Mouse (Mus musculus) kidney, postnatal 10 days (tissue): ENCODE results near the gene Tldc2.

ENCODE experiments used
- DNase-seq: peaks from one replicate; pipeline ENCODE4 v3.0.0; 2021; ENCODE audit warnings: mixed read lengths

The Tldc2 gene

DNA sequence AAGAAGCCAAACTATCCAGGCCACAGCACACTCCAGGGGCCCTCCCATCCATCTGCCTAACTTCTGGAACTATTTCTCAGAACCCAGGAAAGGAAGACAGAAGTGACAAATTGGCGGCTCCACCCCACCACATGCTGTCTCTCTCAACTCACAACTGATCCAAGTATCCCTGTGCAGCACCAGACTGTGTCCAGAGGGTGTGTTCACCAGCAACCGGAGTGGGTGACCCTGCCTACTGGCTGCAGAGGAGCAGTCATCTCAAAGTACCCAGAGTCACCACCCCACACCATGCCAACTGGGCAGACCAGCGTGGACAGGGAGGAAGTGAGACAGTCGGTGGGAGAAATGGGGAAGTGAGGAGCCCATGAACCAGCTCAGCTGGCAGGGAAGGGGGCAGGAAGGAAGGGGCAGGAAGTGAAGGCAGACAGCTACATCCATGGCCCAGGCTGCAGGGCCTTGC, 23.6 kb upstream of the Tldc2 start:
- peak; percentile 33 for DNase-seq

- peak; percentile 5 for DNase-seq
Observed at GRCm38 (mm10) chr2:157064136-157064535, 22.7 kb upstream of the Tldc2 start.

- DNase-seq: peak; percentile 67
Observed at GRCm38 (mm10) chr2:157064978-157065878, 21.6 kb upstream of the Tldc2 start.

DNA sequence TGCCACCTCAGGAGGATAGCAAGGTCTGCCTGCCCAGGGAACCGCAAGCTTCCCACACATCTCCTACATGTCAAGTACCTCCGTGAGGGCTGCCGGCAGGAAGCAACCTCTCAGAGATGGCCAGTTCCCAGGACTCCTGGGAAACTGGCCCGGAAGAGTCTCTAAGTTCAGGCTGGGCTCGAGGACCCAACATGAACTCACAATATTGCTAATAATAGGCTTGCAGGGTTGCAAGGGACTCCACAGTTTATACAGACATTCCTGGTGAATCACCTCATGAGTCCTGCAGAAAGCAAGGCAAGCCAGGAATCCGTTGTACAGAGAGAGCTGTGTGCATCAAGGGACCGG, 21.0 kb upstream of the Tldc2 start:
- DNase-seq: peak; percentile 41

GRCm38 (mm10) chr2:157066731-157067430, 20.0 kb upstream of the Tldc2 start:
- DNase-seq: no peak

- DNase-seq: no peak
Observed at GRCm38 (mm10) chr2:157068701-157069354, 18.0 kb upstream of the Tldc2 start.

DNA sequence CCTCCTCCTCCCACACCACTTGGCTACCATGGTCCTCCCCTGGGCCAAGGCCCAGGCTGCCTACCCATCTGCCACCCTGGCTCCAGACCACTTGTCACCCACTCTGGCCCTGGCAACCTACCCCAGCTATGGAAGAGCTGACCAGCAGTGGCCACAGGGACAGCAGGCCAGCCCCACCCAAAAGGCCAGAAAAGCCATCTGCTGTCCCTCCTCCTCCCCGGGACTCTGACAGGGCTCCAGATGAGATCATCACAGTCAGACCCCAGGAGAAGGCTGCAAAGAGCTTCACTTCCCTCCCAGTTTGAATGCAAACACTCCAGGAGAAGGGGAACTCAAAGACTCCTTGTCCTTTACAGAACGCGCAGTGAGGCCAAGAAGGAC, 17.5 kb upstream of the Tldc2 start:
- peak; percentile 35 for DNase-seq

DNA sequence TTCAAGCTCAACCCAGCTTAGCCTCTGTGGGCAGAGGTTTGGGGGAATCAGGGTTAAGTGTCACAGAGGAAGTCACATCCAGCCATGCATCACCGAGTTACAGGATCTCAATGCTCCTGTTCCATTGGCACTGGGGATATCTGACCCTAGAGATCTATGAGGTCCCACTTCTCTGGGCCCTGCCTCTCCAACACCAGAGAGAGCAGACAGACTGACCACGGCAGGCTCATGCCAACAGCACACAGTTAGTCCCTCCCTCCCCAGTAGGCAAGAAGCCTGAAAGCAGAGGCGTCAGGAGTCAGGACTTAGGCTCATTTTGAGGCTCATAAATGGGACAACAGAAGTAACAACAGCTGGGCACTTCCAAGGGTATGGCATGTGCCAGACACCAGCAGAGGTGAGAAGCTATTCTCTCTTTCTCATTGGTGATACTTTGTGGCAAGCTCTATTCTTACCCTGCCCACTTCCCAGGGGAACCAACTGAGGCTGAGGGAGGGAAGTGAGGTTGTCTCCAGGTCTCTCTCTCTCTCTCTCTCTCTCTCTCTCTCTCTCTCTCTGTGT, 17.0 kb upstream of the Tldc2 start:
- peak; percentile 10 for DNase-seq

DNA sequence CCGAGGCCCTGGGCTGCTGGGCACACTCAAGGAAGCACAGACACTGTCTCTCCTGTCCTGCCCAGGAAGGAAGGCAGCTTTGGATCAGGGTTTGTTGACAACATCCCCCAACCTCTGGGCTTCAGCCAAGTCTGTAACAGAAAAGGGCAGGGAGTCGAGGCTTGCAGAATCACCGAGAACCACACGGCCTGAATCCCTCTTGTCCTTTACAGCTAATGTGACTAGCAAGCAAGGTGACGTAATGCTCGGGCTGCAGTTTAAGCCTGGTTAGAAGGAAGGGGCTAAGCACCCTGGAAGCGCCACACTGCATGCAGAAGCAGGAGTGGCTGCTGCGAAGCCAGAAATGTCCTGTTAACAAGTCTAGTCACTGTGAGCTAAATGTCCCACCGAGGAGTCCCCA, 16.5 kb upstream of the Tldc2 start:
- DNase-seq: peak; percentile 78

DNA sequence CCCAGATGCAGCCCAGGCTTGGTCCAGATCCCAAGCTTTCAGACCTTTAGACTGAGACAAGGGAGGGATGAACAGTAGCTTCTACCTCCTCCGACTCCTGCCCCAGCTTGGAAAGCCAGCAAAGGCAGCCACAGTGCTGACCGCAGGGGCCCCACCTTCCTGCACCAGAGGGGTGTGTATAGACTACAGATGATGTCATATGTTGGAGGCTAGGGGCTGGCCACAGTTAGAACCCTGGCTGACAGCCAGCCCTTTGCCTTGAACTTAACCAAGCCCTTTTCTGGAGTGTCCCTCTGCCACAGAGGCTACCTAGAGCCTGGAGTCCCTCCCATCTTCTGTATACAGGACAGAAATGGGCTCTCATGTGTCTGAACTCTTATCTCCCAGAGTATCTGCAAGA, 15.3 kb upstream of the Tldc2 start:
- DNase-seq: peak; percentile 80

GRCm38 (mm10) chr2:157072316-157072990, 14.4 kb upstream of the Tldc2 start:
- peak; percentile 30 for DNase-seq

- peak; percentile 47 for DNase-seq
Observed at GRCm38 (mm10) chr2:157073378-157074052, 13.3 kb upstream of the Tldc2 start.

- DNase-seq: peak; percentile 26
Observed at GRCm38 (mm10) chr2:157074186-157074724, 12.6 kb upstream of the Tldc2 start.

DNA sequence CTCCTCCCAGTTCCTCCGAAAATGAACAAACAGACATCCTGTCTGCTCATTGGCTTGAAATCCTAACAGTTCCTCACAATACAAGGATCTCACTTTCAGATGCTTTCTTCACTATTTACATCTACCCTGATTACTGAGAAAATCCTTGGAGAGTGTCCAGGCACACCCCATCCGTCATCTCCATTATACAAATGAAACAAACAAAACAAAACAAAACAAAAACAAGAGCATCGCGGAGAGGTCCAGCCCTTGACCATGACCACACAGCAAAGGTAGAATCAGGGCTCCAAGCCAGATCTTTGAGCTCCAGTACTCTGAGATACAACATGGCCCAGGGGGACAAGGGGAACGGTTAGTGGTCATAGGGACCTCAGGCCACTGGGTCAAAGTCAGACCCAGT, 12.1 kb upstream of the Tldc2 start:
- peak; percentile 35 for DNase-seq

DNA sequence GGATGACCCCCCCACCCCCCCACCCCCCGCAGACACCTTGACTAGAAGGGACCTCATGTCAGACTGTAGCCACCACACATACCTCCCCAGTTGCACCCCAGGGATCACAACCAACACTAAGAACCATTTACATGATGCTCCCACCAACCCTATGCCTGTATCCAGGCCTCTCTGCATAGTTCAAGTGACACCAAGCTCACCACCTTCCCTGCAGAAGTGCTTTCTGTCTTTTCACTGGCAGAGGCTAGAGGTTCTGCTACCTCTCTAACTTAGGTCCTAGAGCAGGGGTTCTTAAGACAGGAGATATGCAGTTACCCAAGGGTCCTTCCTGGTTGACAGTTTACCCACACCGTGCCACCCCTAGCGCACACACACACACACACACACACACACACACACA, 11.6 kb upstream of the Tldc2 start:
- DNase-seq: no peak

DNA sequence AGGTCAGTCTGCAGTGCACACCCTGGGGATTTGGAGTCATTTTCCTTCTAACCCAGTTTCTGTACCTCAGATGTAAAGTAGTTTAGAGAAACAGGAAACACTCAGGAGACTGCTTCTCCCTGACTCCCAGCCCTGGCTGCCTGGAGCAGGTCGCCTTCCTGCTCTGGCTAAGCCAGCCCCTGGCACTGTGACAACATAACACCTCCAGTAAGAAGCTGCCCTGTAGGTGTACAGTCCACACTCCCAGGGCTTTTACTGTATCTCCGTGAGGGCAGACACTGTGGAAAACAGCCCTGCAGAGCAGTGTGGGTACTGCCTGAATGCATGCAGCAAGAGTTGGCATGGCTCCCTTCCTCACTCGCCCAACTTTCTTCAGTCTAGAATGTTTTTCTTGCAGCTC, 11.2 kb upstream of the Tldc2 start:
- peak; percentile 71 for DNase-seq

DNA sequence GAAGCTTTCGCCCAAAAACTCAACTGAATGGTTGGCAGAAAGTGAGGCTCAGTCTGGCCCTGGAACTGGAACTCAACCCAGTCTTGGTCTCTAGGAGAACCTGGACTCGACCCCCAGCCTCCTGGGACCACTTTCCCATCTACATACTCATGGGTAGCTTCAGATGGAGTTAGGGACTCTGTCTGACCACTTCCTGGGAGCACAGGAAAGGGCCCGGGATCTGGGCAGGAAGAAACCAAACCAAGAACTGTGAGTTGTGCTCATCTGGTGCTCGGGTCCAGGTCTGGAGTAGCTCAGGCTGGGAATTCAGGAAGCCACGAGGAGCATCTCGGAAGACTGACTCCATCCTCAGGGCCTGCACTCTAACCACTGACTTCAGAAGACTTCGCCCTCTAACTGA, 10.3 kb upstream of the Tldc2 start:
- DNase-seq: no peak

DNA sequence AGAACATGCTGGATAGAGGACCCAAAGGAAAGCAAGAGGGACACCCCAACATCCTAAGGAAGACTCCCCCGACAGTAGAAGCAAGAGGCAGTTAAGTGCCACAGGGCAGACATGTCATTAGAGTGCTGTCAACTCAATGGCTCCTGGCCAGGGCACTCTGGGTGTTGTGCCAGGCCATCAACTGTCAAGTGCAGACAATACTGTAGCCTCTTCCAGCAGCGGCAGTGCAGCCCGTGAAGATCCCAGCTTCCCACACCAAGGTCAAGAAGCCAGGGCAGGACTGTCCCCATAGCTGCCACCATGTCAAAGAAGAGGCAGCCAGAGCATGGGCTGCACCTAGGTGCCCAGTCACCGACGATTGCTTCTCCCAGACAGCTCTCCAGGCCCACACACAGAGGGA, 9.7 kb upstream of the Tldc2 start:
- peak; percentile 63 for DNase-seq

GRCm38 (mm10) chr2:157077641-157078058, 9.2 kb upstream of the Tldc2 start:
- peak; percentile 95 for DNase-seq

DNA sequence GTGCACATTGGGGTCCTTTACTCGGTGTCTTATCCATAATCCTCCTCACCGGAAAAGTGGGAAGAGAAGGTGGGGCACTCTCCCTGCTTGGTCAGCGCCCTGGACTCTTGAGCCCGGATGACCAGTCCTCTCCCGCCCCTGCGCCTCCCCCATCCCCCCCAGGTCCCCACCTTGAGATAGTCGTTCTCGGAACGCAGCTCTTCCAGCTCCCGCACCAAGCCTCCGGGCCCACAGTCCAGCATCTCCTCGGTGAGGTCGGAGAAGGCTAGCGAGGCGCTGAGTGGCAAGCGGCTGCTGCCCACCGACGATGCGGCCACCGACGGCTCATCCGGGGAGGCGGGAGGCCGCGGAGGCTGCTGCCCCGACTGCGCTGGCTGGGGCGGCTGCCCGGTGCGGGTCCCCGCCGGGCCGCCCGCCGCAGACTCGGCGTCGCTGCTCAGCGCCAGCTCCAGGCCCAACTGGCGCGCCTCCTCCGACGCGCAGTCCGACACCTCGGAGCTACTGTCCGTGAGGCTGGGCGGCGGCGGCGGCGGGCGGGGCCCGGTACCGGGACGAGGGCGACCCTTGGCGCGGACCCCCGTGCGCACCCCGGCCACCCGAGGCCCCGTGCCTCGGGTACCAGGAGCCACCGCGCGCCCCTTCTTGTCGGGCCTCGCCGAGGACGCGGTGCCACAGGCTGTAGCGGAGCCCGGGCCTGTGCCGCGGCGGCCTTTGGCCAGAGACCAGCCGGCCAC, 8.6 kb upstream of the Tldc2 start:
- DNase-seq: peak; percentile 67
